Mouse (Mus musculus) kidney, adult 9 months (tissue): Measurements from ENCODE around the gene Vmn2r30.
"Not testable (repeated sequence)": the region's sequence is repeated elsewhere in the genome, so short reads cannot be mapped to it uniquely, and the experiment has no call there.

ENCODE experiments used
- DNase-seq: peaks from one replicate; pipeline ENCODE4 v3.0.0; 2022

Gene Vmn2r30

DNA sequence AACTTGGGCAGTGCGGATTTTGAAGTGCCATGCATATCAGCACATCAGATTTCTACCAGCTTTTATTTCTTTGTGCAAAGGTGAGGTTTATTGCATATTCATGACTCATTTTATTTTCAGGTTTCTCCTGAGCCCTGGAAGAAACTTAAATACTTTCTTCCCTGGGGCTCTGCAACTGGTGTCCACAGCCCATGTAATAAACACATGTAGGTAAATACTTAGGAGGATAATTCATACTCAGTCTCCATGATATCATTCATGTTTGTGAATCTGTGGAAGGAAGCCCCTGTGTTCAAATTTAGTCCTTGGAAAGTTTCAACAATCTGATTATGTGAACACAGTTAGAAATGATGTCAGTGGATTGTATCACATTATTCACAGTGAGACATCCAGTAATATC lies at the start of gene Vmn2r30:
Gene Vmn2r30, minus strand, starts transcription at position 101 of the 400 bp plus-strand sequence.
- not testable (repeated sequence) for DNase-seq

DNA sequence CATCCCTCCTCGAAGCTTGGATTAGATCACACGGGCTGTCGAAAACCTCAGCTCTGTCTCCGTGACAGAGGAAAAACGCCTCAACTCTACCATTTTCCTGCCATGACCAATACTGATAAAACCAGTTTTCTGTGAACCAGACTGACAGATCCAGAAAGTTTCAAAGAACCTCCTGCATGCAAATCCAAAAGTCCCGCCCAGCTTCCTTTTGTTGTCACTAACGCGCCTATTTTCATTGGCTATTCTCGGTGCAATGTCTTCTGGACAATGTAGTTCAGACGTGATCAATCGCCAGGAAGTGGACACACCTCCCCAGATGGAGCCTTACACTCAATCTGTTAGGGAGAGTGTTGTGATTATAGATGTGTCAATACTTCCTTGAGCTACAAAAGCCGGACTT lies 37.0 kb upstream of the Vmn2r30 start, which contains the start of gene Gm45783:
Gene Gm45783, minus strand, starts transcription at position 143 of the 400 bp plus-strand sequence.
- DNase-seq, result peak; percentile 11

DNA sequence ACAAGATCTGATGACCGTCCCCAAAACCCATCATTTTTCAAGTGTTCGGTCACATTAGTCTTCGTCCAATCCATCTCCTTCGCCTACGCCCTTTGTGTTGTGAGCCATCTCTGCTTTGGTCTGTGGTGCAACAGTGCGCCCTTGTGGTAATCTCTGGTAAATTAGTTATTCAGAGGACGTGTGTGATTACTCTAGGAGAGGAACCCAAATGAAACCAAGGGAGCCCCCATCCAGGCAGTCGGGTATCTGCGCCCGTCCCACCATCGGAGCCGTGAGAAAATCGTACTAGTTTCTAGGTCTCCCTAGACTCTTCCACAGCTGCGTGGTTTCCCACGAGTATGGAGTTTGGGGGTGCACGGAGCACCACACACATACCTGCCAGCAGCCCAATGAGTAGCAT lies 41.8 kb downstream of the Vmn2r30 start:
- peak; percentile 66 for DNase-seq

DNA sequence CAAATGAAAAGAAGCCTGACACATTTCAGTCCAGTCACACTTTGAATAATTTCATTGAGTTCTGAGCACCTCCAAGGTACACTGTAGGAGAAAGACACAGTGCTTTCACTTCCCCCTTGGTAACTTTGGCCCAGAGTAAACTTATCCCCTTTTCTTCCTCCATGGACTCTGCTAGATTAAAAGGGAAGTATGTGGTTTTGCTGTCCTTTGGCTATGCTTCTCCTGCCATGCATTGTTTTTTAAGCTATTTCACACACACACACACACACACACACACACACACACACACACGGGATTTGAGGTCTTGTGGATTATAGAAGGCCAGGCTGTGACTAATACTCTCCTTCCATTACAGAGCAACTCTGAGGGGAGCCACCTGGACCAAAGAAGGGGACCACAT lies 56.0 kb downstream of the Vmn2r30 start:
- no peak for DNase-seq

DNA sequence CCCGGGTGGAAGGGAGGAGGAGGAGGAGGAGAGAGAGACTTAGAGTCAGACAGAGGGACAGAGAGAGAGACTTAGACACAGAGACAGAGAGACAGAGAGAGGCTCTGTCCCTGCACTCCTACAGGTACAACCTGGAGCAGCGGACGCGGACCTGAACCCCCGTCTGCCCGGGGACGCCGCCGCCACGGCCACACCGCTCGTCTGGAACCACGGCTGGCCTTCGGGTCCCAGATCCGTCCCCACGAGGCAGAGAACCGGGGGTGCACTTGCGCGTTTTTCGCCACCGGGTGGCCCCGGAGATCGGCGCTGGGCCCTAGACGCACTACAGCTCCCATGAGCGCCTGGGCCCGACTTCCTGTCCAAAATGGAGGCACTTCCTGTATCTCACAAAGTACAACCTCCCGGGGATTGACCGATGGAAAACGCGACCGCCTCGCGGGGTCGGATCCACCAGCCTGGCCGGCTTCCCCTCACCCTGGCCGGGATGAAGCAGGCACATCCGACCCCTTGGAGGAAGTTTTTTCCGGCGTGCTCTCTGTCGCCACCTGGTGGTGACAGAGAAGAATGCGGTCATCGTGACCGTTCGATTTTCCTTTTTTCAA lies 59.3 kb downstream of the Vmn2r30 start, which contains the start of gene Gm45844:
Gene Gm45844, minus strand, starts transcription at position 324 of the 602 bp plus-strand sequence.
- peak; percentile 95 for DNase-seq

DNA sequence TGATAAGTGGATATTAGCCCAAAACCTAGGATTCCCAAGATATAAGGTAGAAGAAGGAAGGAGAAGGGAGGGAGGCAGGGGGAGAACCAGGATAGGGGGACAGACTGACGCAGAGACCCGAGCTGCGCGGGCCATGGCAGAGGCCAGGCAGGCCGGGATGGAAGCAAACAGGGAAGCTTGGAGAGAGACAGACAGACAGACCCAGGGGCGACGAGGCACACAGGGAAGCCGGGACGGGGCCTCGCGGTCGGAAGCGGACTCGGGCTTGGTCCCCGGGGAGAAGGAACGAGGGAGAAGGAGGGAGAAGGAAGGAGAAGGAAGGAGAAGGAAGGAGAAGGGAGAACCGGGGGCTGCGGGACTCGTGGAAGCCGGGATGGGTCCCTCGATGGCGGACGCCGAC lies 59.9 kb downstream of the Vmn2r30 start:
- not testable (repeated sequence) for DNase-seq
